8 mouse cellular contexts compared by ENCODE assay signal in genomic region chr9:27191501-27191981, GRCm38 (mm10). TPM values are rescaled to one million over a fixed set of nuclear protein-coding genes. Genes with fewer than 3 reads are reported as not detected.
DNase-seq lines count a peak whose midpoint lies in the region; ATAC-seq lines count a peak whose summit lies in the region.
"Had no signal": no experiment of that assay in that cellular context is flagged by ENCODE, and none has a peak within 500 bp of the region (broad histone marks: within the 10 kb centered on the region; RNA-seq: fewer than 3 reads in every experiment).

No protein-coding gene starts in this region.

- H3K36me3 ChIP-seq in forebrain, embryonic 14.5 days (ENCODE audit: control insufficient read depth, insufficient read depth, low read length): no peaks in the 10 kb centered on the region
- H3K36me3 ChIP-seq in intestine, embryonic 14.5 days (ENCODE audit: control insufficient read depth, insufficient read depth, low read length): no peaks in the 10 kb centered on the region
- H3K36me3 ChIP-seq in liver, embryonic 15.5 days (replicated peaks): no peaks in the 10 kb centered on the region

- H3K4me1 ChIP-seq in forebrain, embryonic 14.5 days (ENCODE audit: control insufficient read depth, insufficient read depth, low read length): peaks cover 26% of the 10 kb centered on the region
- H3K4me1 ChIP-seq in intestine, embryonic 14.5 days (replicated peaks; ENCODE audit: control insufficient read depth, insufficient read depth, low read length): peaks cover 20% of the 10 kb centered on the region
- no peaks in the 10 kb centered on the region; the same call in 1 of the 2 replicates for H3K4me1 ChIP-seq in liver, embryonic 15.5 days (replicated peaks)

- H3K9me3 ChIP-seq in forebrain, embryonic 14.5 days (replicated peaks; ENCODE audit: control insufficient read depth, low read length): no peaks in the 10 kb centered on the region
- no peaks in the 10 kb centered on the region for H3K9me3 ChIP-seq in intestine, embryonic 14.5 days (ENCODE audit: control insufficient read depth, low read length)
- no peaks in the 10 kb centered on the region for H3K9me3 ChIP-seq in liver, embryonic 15.5 days (replicated peaks)

- H3K9ac ChIP-seq in forebrain, embryonic 14.5 days (ENCODE audit: low read length): peak overlapping the region; percentile 41
- no peak overlapping the region for H3K9ac ChIP-seq in intestine, embryonic 14.5 days (ENCODE audit: low read length)
- no peak overlapping the region for H3K9ac ChIP-seq in liver, embryonic 15.5 days

- DNase-seq in ZHBTc4 (ENCODE audit: low read depth, low spot score): peak; percentile 57
- peak; percentile 66 for DNase-seq in cerebellum, adult 11 months
- DNase-seq in forebrain, embryonic 14.5 days (ENCODE audit: low spot score): peak; percentile 82
- peak; percentile 73 for DNase-seq in intestine, embryonic 14.5 days (ENCODE audit: low spot score)
- DNase-seq in ovary, postnatal 36 days (ENCODE audit: low spot score): peak; percentile 69
- DNase-seq in thymus, postnatal 25 days: no peak

- peak; percentile 56 for ATAC-seq in forebrain, embryonic 14.5 days
- peak; percentile 38 for ATAC-seq in intestine, embryonic 14.5 days (replicated peaks; ENCODE audit: low FRiP score, low TSS enrichment, low read depth)
- no peak for ATAC-seq in liver, embryonic 15.5 days (ENCODE audit: insufficient read depth)

- 3% methylated on average over 7 of the region's 7 CpGs for WGBS in forebrain, embryonic 14.5 days
- WGBS in intestine, embryonic 14.5 days: 4% methylated on average over 7 of the region's 7 CpGs
- WGBS in liver, embryonic 15.5 days (ENCODE audit: insufficient replicate concordance): 21% methylated on average over 7 of the region's 7 CpGs

- H3K4me3 ChIP-seq in forebrain, embryonic 14.5 days (ENCODE audit: low read depth, low read length): peak overlapping the region; percentile 19
- H3K4me3 ChIP-seq in intestine, embryonic 14.5 days (ENCODE audit: low read depth, low read length): peak overlapping the region; percentile 23
- no peak overlapping the region for H3K4me3 ChIP-seq in liver, embryonic 15.5 days (replicated peaks)
- H3K4me3 ChIP-seq: erythroblast, embryonic 14.5 days had no signal

- H3K27ac ChIP-seq in forebrain, embryonic 14.5 days (ENCODE audit: low read depth, low read length): peak overlapping the region; percentile 78
- H3K27ac ChIP-seq in intestine, embryonic 14.5 days (ENCODE audit: low read depth): peak overlapping the region; percentile 73
- no peak overlapping the region for H3K27ac ChIP-seq in liver, embryonic 15.5 days (replicated peaks)

- peak overlapping the region; percentile 57 for H3K4me2 ChIP-seq in forebrain, embryonic 14.5 days (ENCODE audit: low read length)
- H3K4me2 ChIP-seq in intestine, embryonic 14.5 days (ENCODE audit: low read length): peak overlapping the region; percentile 56
- peak overlapping the region; percentile 25; the same call in 1 of the 2 replicates for H3K4me2 ChIP-seq in liver, embryonic 15.5 days

- no peaks in the 10 kb centered on the region for H3K27me3 ChIP-seq in forebrain, embryonic 14.5 days (replicated peaks; ENCODE audit: control insufficient read depth, insufficient read depth, low read length)
- H3K27me3 ChIP-seq in intestine, embryonic 14.5 days (replicated peaks; ENCODE audit: control insufficient read depth, insufficient read depth, low read length): no peaks in the 10 kb centered on the region
- no peaks in the 10 kb centered on the region for H3K27me3 ChIP-seq in liver, embryonic 15.5 days

RNA-seq across cellular contexts. Expression of gene Jam3, which starts 36.3 kb away (rescaled TPM):
- polyA plus RNA-seq in forebrain, embryonic 14.5 days (2014; fragmentation: Nextera tagmentation; extraction: Ambion mirVana): 66.6 and 72.1 TPM in 2 replicates
- polyA plus RNA-seq in intestine, embryonic 14.5 days (2014; fragmentation: Nextera tagmentation; extraction: Ambion mirVana): 60.0 and 63.4 TPM in 2 replicates
- 2.9 and 3.4 TPM in 2 replicates for polyA plus RNA-seq in liver, embryonic 15.5 days (2015; fragmentation: Nextera tagmentation; extraction: Ambion mirVana)

Comparison
In these comparisons a context has a peak if more than half of its experiments do, and no peak if none do; other contexts are left out.
1. RNA of gene Jam3, which starts 36.3 kb away (polyA plus RNA-seq): 66.6 to 72.1 TPM in forebrain, embryonic 14.5 days and 60.0 to 63.4 TPM in intestine, embryonic 14.5 days; 2.9 to 3.4 TPM in liver, embryonic 15.5 days; every median in the first group is over 10 times any median in the second.
2. Peak in every context shown above with its lines, with median percentiles within 50 percentile points of each other: H3K4me2 ChIP-seq.